Mouse (Mus musculus) heart, postnatal 4 days (tissue): ENCODE measurements around the gene Hdhd3. TPM values are rescaled to one million over a fixed set of nuclear protein-coding genes. Genes with fewer than 3 reads are reported as not detected.
A peak's percentile ranks its signal among the peaks of the same experiment; 100 is the strongest.
"Not testable (repeated sequence)": the region's sequence is repeated elsewhere in the genome, so short reads cannot be mapped to it uniquely, and the experiment has no call there.

Experiments
- DNase-seq: peaks from one replicate; pipeline ENCODE4 v3.0.0; 2021
- total RNA-seq, 2 experiments: library from RNA; stranded (reverse); gene quantifications; 2 replicates each; pipeline ENCODE4 v1.2.3; 2021

The Hdhd3 gene
- total RNA-seq, 2 experiments from 2014 or later: 6.3 to 6.9 TPM

DNA sequence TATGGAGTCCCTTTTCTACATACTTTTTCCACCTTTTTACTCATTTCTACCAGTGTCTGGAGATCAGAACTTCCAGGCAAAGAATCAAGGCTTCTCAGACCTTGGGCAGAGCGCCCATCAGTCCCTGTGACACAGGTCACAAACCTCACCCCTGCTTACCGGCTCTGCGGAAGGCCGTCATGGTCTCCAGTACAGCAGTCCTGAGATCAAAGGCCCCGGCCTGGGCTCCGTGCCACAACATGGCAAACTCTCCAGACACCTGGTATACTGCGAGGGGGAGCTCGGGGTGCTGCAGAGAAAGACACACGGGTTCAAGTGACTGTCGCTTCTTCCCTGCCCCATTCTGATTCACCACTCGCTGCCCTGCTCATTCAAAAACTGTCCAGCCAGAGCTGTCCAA is 6.7 kb upstream of the Hdhd3 start:
- no peak for DNase-seq

DNA sequence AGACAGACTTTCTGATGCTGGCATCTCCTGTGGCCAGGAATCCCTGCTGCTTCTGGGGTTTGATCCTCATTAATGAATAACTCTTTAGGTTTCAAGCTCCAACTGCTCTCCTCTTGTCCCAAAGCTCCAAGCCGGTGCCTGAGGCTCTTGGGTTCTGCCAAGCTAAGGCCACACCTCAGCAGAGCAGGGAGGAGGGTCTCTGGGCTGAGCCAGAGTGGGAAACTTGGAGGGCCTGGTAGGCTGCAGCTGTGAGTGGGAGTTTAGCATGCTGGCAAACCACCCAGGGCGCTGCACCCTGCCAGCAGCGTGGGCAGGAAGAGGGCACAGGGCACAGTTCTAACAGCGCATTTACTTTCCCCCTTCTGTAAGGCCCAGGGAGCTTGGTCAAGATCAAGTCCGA is 5.6 kb upstream of the Hdhd3 start:
- no peak for DNase-seq

DNA sequence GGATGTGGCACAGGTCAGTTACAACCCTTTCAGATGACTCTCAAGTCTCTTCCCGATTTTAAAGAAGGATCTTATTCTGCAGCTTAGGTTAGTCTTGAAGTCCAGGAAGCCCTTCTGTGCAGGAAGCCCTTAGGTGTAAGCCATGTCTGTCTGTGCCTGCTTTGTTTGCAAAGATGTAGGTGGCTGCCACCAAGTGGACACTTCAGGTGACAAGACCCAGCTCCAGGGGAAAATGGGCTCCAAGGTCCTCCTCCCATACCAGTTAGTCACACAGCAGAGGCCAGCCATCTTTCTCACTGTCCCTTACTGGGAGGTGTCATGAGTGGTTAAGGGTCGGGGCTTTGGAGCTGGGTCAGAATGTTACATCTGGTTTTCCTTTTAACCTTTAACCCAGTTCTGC is 3.5 kb upstream of the Hdhd3 start:
- peak; percentile 48 for DNase-seq

DNA sequence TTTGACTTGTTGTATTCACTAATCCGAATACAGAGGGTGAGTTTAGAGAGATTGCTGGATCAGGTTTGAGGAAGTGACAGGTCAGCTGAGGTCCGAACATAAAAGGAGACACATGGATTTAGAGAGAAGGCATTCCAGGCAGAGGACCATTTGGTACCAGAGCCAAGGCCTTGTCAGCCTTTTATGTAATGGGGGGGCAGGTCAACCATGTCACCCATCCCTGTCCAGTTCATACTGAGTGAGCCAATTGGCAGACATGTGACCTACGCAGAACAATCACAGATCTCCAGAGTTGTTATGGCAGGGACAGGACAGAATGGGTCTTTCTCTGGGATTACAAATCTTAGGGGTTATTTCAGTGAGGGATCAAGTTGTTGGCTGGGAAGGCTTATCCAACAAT is 2.7 kb upstream of the Hdhd3 start:
- DNase-seq: no peak

DNA sequence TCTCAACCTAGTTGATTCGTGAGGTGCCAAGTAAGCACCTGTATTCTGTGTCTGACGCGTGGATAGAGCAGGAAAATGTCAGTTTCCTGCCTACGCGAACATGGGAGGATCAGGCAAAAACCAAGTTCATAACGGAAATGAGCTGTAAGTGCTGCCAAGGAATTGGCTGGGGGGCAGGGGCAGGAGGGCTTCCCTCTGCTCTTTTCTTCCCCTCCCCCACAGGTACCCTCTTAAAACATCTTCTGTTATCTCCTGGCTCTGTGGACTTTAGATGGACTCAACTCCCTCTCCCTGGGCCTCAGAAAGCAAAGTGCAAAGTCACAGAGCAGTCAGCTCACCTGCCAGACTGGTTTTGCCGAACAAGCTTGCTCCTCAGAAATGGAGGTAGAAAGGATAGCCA is 298 bp downstream of the Hdhd3 start:
- no peak for DNase-seq

DNA sequence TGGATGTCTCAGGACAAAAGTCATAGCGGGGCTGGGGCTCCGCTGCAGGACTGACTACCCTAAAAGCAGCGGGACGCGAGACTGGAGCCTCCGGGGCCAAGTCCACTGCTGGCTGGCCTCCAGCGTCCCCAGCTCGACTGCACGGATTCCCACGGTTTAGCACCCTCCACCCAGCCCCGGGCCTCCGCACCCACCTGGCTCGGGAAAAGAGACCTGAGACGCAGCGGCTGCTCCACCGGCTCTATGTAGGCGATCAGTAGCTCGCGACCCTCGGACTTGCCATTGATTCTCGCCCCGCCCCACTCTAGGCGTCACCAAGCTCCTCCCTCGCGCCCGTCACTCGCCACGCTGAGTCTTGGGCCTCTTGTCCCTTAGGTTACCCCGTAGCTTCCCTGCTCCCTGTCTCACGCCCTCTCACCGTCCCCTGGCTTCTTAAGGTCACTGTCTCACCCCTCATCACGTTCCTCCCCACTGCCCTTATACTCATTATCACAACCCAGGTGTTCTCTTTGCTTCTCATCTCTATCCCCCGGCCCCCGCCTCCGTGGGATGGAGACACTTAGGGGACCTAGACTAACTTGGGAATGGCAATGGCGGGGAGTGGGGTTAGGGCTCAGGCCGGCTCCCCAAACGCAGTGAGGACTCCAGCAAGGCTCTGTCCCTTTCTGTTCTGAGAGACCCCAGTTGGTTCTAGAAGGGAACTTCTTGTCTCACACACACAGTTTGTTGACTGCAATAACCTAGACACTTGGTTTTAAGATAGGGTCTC is 1.1 kb downstream of the Hdhd3 start:
- peak; percentile 92 for DNase-seq

DNA sequence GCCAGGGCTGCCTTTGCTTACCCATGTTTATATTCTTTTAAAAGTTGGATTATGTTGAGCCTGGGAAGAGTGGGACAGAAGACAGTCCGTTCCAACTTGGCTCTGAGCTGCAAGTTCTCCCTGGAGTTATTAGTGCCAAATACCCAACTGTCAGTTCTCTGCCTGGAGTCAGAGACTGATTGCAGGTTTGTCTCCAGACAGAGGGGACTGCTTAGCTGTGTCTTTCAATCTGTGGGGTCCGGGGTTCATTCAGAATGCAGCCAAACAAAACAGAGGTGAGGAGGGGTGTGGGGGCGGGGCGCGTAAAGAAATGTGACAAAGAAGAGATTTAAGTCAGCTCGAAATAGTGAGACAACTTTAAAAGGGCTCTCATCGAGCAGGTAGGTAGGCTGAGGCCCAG is 1.7 kb downstream of the Hdhd3 start:
- no peak for DNase-seq

DNA sequence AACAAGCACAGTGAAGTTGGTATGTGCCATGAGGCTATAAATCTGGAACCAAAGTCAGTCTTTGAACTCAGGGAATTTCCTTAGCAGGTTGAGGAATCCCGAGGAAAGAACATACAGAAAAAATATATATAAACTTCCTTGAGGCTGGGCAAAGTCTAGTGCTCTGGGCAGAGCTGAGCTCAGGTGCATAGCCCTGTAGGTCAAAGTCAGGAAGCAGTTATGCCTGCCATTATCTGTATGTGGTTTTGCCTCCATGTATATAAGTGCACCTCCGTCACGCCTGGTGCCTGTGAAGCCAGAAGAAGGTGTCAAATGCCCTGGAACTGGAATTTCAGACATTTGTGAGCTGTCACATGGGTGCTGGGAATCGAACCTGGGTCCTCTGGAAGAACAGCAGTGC is 2.5 kb downstream of the Hdhd3 start:
- no peak for DNase-seq

DNA sequence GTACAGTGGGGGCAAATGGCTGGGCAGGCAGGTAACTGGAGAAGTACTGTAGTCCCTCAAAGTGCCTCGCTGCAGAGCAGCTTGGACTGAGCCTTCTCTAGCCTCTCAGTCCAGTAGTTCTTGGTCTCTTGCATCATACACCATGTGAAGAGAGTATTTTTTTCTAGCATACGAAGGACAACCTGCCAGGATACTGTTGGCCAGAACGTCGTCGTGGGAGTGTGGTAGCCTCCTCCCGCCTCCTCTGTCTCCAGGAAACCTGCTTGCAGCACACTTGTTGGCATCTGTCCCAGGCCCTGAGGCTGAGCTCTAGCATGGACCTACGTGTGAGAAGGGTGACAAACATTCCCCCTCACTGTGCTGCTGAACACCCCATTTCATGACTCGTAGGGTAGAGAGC is 6.5 kb downstream of the Hdhd3 start:
- DNase-seq: peak; percentile 58

DNA sequence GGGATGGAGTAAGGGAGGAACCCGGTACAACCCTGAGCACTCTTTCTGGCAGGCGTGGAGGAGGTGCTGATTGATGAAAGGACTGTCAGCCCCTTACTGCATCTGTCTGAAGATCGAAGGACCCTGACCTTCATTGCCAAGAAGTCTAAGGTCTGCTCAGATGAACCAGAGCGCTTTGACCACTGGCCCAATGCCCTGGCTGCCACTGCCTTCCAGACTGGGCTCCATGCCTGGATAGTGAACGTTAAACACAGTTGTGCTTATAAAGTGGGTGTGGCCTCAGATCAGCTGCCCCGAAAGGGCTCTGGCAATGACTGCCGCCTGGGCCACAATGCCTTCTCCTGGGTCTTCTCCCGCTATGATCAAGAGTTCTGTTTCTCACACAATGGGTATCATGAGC is 7.3 kb downstream of the Hdhd3 start:
- peak; percentile 77 for DNase-seq

DNA sequence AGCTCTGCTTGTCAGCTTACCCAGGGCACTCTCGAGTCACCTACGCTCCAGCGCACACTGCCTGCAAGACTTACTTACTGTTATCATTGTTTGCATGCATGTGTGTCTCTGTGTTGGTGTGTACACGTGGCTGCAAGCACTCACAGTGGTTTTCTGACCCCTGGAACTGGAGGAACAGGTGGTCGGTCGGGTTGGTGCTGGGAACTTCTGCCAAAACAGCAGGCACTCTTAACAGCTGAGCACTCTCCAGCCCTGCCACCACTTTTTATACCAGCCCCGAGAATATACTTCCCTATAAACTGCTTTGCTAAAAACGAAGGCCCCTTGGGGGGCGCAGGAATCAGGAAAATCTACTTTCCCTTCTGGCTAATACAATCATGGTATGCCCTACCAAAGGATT is 9.0 kb downstream of the Hdhd3 start:
- no peak for DNase-seq

DNA sequence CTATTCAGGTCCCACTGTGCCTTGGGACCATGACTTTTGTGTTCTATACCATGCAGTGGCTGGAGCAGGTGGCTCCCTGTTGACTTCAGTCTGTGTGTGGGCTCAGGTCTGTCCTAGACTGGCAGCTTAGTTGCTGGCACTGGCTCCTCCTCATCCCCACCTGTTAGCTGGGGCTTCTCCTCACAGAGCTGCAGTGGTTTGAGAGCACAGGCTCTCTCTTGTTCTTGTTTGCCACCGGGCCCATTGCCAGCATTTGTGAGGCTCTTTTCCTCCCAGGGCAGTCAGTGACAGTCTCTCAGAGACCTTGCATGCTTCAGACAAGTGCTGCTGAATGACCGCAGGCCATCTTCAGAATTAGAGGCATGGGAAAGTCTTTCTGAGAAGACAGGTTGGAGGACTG is 10.6 kb downstream of the Hdhd3 start:
- DNase-seq: no peak

DNA sequence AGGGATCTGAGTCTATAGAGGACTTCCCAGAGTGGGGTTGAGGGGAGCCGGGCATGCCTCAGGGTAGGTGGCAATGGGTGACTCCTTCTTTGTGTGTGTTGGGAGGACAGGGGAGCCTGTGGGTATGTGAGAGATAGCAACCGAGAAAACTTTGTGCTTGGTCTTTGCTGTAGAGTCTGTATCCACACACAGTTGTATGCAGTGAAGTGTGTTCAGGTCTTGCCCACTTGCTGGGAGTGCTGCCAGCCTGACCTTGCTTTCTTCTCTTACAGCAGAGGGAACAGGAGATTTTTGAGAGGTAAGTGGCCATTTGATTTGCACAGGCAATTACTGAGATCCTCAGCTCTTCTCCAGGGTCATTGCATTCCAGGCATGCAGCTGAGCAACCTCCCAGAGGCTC is 15.4 kb downstream of the Hdhd3 start:
- no peak for DNase-seq

DNA sequence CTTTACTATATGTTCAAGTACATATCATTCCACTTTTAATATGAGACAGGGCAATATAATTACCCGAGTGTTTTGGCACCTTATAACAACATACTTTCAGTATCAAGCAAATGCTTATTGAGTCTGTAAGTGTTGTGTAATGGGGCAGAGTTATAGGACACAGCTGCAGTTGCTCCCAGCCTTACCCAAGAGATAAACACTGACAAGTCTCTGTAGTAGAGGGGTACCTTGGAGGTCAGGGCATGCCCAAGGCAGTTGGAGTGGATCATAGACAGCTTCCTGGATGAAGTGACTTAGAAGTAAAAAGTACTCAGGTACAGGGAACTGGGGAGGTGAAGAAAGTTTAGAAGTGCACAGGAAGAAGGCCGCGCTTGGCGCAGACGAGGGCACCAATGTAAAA is 16.1 kb downstream of the Hdhd3 start:
- DNase-seq: no peak

DNA sequence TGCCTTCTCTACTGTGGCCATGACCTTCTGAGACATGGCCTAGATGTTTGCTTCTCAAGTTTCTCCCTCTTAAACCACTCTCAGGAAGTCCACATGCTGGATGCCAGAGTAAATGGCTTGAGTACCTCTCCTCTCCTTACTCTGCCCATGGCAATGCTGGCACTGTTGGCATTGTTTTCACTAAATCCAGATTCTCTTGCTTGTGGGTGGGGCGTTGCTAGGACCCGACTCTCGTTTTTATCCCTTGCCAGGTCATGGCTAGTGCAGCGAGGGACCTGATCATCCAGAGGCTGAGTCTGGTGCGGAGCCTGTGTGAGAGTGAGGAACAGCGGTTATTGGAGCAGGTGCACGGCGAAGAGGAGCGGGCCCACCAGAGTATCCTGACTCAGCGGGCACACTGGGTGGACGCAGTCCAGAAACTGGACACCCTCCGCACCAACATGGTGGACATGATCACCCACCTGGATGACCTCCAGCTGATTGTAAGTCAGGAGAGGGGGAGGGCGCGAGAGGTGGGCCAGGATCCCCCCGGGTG is 17.0 kb downstream of the Hdhd3 start:
- no peak for DNase-seq

DNA sequence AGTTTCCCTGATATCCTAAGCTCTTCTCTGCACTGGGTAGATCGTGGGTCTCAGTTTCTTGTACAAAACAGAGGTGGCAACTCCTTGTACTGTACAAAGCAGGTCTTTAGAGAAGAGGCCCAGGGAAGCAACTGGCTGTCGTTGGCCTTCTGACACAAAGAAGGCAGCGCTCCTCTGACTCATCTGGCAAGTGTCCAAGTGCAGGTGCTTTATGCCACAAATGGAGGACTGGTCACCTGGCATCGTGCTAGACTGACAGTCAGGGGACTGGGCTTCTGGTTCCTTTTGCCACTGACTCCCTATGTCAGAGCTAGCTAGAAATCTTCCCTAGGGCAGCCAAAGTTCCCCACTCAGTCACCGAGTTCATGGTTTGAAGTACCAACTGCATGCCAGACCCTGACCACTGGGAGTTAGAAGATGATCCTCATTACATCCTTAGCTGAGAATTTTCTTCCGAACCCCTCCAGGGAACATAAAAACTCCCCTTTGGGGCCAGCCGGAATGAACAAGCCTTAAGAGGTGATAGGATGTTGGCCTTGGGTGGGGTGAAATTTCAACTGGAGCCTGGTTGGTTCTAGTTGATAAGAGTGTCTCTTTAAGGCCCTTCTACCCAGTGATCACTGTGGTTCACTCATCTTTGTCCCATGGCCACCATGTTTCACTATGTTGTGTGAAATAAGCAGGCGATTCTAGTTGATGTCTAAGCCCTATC is 17.7 kb downstream of the Hdhd3 start:
- DNase-seq: no peak

DNA sequence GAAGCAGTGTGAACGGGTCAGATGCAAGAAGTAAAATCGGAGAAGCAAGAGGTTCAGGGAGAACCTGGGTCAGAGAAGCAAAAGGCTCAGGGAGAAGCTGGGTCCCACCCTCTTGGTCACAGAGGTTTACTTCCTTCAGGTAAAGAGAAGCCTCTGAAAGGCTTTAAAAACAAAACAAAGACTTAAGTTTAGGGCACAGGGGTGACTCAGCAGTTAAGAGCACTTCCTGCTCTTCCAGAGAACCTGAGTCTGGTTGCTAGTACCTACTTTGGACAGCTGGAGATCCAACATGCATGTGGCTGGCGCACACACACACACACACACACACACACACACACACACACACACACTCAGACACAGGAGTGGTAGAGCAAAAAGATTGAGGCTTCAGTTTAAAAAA is 18.3 kb downstream of the Hdhd3 start:
- DNase-seq: no peak

DNA sequence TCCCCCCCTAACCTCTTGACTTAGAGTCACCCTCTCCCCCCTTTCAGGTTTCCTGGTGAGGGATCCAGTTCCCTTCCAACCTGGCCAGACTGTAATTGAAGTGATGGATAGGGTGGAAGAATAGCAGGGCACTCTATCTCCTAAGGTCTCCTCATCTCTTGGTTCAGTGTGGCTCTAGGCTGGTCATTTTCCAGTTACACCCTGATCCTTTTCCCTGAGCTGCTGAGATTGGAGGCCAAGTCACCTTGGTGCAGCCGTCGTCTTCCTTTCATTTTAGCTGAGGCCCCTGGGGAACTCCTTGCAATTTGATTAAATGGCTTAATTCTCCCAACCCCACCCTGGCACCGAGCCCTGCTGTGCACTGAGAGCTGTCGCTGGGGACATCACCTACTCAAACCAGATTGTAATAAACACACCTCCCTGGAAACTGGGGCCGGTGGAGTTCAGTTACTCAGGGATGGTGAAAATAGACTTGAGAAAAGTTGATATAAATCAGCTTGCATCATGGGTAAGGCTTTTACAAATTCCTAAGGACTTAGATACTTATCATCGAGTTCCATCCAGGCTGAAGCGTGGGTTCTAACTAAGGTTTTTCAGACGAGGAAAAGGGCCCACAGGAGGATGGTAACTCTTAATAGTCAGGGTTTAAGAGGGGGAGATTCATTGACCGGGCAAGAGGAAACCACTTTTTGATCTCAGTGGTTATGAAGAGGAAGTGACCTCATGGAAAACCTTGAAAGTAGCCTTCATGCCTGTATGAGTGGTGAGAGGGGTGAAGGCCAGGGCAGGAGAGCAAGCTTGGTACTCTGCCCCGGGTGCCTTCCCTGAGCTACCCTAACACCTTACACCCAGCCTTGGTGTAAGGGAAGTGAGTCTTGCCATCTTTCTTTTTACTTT is 22.3 kb downstream of the Hdhd3 start:
- DNase-seq: no peak

DNA sequence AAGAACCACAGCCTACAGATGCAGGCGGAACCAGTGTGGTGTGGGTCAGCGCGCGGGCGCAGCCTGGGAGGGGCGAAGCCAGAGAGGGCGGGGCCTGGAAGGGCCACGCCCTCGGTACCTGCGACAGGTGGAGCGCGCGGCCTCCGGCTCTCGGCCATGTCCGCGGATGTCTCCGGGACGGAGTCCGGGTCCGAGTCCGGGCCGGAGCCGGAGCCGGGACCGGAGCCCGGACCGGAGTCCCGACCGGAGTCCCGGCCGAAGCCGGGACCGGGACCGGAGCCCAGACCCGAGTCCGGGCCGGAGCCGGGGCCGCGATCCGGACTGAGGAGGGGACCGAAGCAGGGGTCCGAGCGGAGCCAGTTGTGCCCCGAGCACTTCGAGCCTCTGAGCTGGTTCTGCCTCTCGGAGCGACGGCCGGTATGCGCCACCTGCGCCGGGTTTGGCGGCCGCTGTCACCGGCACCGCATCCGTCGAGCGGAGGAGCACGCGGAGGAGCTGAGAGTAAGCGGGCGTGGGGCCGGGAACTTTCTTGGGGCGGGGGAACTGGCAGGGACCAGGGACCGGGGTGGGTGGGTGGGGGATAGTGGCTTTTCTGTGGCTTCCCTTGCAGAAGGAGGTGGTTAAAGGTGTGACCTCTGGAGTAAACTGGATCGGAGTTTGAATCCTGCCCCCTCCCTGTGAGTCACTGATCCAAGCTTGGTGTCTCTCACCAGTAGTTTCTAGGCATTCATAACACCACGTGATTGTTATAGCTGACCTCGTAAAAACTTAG is 23.1 kb downstream of the Hdhd3 start, which contains the start of gene Bspry:
Gene Bspry (plus strand): TSS at position 117 of the 772 bp plus-strand sequence.
- DNase-seq: no peak

DNA sequence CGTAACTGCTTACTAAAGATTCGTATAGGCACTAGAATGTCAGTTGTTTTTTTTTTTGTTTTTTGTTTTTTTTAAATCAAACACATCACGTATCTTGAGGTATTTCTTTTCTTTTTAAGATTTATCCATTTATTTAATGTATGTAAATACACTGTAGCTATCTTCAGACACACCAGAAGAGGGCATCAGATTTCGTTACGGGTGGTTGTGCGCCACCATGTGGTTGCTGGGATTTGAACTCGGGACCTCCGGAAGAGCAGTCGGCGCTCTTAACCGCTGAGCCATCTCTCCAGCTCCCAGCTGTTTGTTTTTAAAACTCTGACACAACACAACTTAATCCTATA is 23.7 kb downstream of the Hdhd3 start:
- not testable (repeated sequence) for DNase-seq

DNA sequence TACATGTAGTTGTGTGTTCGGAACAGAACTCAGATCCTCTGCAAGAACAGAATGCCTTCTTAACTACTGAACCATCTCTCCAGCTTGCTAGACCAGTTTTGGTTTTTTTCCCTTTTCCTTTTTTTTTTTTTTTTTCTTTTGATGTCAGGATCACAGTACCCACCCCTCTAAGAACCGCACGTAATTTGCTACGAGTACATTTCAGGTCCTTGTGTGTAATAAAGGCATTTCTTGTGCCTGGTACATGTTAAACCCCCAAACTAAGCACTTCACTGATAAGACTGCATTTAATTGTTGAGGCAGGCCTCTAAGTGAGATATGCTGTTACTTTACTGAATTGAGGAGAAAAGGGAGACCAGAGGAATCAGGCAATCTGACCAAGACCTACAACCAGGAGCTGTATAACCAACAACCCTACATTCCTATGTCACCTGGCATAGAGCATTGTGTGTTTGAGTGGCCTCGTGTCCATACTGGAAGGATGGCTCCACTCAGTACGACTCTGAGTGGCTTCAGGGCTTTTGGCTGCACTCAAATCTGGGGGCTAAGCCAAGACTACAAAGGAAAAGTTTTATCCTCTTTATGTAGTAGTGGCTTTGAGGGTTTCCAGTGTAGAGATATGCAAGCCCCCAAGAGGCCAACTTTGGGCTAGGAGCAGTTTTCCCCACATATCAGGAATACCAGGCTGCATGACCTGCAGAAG is 25.6 kb downstream of the Hdhd3 start:
- DNase-seq: no peak

DNA sequence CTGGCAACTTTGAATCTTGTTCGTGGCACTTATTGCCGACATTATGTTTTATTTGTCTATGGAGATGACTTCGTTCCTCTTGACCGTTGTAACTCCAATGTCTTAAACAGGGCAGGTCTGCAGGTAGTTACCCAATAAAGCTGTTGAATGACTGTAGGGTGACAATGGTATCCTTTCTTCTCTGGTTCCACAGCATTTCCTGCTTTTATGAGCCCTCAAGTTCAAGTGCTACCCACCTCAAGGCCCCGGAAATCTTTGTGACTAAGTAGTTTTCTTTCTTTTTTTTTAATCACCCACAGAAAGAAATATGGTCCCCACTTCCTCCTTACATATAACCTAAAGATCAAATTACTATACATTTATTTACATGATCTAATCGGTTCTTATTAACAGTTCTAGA is 27.5 kb downstream of the Hdhd3 start:
- DNase-seq: no peak
